Mouse (Mus musculus) myocyte (in vitro differentiated cells): ENCODE measurements around the gene Zbtb39.

ENCODE experiments used
- CEBPB ChIP-seq: IDR thresholded peaks from 2 replicates; pipeline ENCODE4 v1.6.1; 2011; ENCODE audit warnings: mild to moderate bottlenecking, moderate library complexity; ENCODE audit not compliant: poor library complexity, insufficient read depth, severe bottlenecking
- MAX ChIP-seq: IDR thresholded peaks from one replicate; pipeline ENCODE4 v1.6.1; 2011; ENCODE audit warnings: low read depth, mild to moderate bottlenecking, control low read depth
- POLR2A ChIP-seq: IDR thresholded peaks from one replicate; pipeline ENCODE4 v1.6.1; 2011; ENCODE audit warnings: low read depth, mild to moderate bottlenecking, control low read depth, moderate library complexity; ENCODE audit not compliant: insufficient read length
- POLR2AphosphoS2 ChIP-seq: IDR thresholded peaks from one replicate; pipeline ENCODE4 v1.6.1; 2011; ENCODE audit warnings: low read depth, control low read depth; ENCODE audit not compliant: insufficient read length
- TCF12 ChIP-seq: IDR thresholded peaks from one replicate; pipeline ENCODE4 v1.6.1; 2011; ENCODE audit warnings: mild to moderate bottlenecking, control low read depth; ENCODE audit not compliant: poor library complexity, insufficient read depth, severe bottlenecking
- TCF3 ChIP-seq: IDR thresholded peaks from one replicate; pipeline ENCODE4 v1.6.1; 2011; ENCODE audit warnings: low read depth, control low read depth; ENCODE audit not compliant: insufficient read length

DNA sequence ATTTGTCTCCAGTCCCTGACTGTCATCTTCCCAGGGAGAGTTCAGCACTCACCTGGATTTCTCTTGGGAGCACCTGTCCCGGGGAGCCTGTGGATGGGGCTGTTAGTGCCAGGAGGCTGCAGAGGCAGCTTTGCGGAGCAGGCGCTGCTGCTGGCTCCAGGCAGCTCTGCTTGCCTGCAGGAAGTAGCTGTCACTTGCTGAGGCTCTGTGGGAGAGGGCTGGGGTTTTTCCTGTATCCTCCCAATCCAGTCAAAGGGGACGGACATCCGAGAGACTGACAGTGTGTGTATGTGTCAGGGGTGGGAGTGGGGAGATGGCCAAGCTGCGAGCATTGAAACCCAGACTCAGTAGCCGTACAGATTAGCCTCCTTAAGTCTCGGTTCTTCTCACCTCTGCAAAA, 12.2 kb downstream of the Zbtb39 start, which contains the start of gene Gpr182:
- TF ChIP-seq POLR2A (no peak), CEBPB (no peak), MAX (no peak), TCF12 (no peak), POLR2AphosphoS2 (no peak), TCF3 (no peak)
